Mouse (Mus musculus) small intestine, adult 2 months (tissue): Measurements from ENCODE around the gene Thap2.

Experiments used
- CTCF ChIP-seq: fragments of 200-500 bp; IDR thresholded peaks from 2 replicates; pipeline ENCODE4 v1.5.1; 2012; ENCODE audit warnings: low read depth, mild to moderate bottlenecking, control low read depth, inconsistent platforms, low read length, moderate library complexity, mixed read lengths; ENCODE audit not compliant: insufficient replicate concordance, insufficient read length; ENCODE audit errors: extremely low read depth
- POLR2A ChIP-seq: fragments of 200-500 bp; IDR thresholded peaks from 2 replicates; pipeline ENCODE4 v1.6.1; 2012; ENCODE audit warnings: low read depth, mild to moderate bottlenecking, control low read depth, inconsistent platforms, low read length, moderate library complexity

DNA sequence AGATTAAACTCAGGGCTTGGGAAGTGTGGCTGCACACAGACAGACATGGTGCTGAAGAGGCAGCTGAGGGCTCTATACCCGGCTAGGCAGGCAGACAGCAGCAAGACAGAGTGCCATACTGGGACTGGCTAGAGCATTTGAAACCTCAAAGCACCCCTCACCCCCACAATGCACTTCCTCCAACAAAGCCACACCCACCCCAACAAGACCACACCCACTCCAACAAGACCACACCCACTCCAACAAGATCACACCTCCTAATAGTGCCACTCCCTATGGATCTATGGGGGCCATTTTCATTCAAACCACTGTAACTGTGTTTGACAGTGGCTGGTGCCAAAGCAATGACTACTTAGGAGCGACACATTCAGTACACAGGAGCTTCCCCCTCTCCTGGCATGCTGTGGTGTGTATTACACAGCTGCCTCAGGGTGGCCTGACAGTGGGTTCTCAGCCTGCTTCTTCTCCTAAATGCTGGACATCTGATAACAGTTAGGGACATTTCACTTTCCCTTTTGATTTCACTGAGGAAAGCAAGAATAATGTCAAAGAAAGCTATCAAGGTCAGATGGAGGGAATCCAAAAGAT, 33.3 kb downstream of the Thap2 start:
- TF ChIP-seq CTCF = no peak
- no peak for TF ChIP-seq POLR2A
